Mouse (Mus musculus) lung, postnatal 36 days (tissue): Measurements from ENCODE around the gene Itga6.
"Not testable (repeated sequence)": the region's sequence is repeated elsewhere in the genome, so short reads cannot be mapped to it uniquely, and the experiment has no call there.

ENCODE experiments used
- DNase-seq: peaks from one replicate; pipeline ENCODE4 v3.0.0; 2022; ENCODE audit warnings: mixed read lengths

Gene Itga6

GRCm38 (mm10) chr2:71745610-71746374 is at the start of gene Itga6:
Itga6 (plus strand) TSS chr2:71745616.
- no peak for DNase-seq

DNA sequence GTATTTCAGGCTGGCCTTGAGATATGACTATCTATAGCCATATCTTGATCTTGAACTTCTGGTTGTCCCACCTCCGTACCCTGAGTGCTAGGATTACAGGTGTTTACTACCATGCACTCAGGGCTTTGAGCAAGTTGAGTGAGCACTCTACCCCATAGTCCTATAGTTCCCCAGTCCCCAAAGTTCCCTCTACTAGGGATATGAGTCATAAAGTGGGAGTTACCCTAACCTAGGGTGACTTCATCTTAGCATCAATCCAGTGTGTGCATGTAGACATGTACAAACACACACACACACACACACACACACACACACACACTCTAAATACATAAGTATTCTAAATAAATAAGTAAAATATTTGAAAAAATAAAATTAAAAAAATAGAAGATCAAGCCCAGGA is 48.6 kb upstream of the Itga6 start:
- DNase-seq = no peak

DNA sequence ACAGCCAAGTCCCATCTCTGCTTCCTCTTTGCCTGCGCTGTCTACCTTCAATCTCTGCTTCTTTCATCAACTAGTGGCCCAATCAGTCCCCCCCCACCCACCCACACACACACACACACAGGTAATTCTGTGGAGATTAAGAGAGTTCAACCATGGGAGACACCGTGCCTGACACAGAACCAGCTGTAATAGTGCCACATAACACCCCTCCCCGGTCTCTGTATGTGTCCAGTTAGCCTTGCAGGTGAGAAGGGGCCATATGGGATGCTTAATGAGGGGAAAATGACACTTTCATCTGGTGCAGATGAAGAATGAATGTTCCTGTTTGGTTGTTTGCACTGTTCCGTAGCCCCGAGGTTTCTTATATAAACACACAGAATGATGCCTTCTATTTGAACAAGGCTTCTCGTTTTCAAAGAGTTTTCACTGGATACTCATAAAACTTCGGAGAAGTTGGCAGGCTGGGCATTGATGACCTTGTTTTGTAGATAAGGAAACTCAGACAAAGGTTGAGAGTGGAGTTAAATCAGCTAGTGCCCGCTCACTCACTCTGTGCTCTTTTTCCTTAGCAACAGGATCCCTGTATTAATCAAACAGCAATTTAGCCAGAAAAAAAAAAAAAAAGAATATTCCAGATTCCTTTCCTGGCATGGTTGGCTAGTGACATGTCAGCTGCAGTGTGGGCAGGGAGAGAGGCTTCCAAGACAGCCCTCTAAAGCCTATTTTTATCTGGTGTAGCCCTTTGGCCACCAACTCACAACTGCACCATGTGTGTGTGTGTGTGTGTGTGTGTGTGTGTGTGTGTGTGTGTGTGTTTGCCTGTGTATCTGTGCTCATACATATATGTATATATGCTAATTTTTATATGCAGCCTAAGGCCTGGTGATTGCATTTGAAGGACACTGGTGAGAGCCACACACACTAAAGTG is 47.7 kb upstream of the Itga6 start:
- DNase-seq = no peak

- no peak for DNase-seq
These were observed 47.0 kb upstream of the Itga6 start for GRCm38 (mm10) chr2:71698366-71698765.

- DNase-seq = no peak
These were observed 46.5 kb upstream of the Itga6 start for GRCm38 (mm10) chr2:71698942-71699341.

GRCm38 (mm10) chr2:71701341-71701740 is 44.1 kb upstream of the Itga6 start:
- DNase-seq = no peak

DNA sequence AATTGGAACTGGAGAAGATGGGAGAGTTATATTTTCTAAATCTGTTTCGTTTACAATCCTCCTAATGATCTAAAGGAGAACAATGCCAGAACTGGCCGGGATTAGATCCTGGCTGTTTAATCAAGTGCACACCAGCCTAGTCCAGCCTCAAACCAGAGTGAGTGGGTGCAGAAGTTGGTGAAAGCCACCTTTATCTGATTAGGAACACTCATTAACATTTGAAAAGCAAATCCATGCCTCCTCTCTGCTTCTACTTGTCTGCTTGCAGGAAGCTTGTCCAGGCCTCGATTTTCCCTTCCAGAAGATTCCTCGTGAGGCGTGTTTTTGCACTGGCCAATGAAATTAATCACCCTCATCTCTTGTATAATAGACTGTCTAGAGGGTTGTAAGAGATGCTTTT is 41.1 kb upstream of the Itga6 start:
- DNase-seq = no peak

DNA sequence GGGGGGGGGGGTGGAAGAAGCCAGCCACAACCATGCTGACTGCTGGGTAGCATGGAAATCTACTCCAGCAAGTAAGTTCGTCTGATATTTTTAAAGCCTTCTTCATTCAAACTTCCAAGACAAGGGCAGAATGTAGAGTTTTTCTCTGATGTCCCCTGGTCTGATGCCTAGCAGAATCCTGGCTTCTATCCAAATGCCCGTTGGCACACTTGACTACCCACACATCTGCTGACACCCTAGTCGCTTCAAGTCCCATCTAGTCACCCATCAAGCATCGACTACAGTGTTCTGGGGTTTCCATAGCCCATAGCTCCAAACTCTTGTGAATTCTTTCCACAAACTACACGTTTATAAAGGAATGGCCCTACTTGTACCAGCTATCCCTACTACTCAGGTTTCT is 36.5 kb upstream of the Itga6 start:
- DNase-seq = no peak

- DNase-seq = no peak
These were observed 33.8 kb upstream of the Itga6 start for GRCm38 (mm10) chr2:71711640-71712039.

DNA sequence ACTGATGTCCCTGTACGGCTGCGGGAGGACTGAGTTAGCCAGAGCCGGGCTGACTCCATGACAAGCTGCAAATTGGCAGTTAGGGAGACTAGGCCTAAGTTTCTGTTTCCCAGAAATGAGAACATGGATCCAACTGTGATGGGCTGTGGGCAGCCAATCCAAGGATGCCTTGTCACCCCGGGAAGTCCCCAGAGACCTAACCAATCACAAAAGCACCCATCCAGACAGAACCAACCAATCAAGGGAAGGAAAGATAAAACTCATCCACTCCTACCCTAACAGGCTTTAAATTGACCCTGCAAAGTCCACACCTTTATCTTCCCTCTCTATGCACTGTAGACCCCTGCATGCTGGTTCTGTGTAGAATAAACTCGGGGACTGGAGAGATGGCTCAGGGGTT is 31.0 kb upstream of the Itga6 start:
- DNase-seq = no peak

DNA sequence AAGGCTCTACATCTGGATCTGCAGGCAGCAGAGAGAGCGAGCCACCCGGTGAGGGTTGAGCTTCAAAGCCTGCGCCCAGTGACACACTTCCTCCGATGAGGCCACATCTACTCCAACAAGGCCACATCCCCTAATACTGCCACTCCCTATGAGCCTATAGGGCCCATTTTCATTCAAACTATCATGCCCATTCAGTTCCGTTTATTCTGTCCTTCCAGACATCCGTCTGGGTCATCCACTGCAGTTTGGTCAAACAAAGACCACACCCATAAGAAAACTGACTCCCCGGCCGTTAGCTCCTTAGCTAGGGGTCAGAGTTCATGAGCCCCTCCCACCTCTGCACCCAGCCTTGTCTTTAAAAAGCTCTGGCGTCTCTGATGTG is 26.4 kb upstream of the Itga6 start:
- no peak for DNase-seq

GRCm38 (mm10) chr2:71719387-71720034 is 25.9 kb upstream of the Itga6 start:
- DNase-seq = no peak

GRCm38 (mm10) chr2:71720556-71720955 is 24.9 kb upstream of the Itga6 start:
- not testable (repeated sequence) for DNase-seq

DNA sequence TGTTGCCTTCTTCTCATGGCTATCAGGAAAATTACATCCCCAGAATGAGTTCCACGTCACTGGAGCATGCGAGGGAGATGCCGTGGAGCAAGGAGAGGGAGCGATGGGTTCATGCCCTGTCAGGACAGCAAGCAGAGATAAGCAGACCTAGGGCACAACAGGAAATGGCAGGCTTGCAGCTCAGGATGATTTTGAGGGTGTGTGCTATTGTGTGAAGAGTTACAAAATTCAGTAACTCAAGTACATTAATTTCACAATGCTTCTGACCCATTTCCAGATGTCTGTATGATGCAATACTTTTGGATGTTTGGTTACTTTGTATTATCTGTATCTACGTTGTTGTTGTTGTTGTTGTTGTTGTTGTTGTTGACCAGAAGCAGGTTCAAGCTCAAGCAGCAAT is 22.5 kb upstream of the Itga6 start:
- no peak for DNase-seq

DNA sequence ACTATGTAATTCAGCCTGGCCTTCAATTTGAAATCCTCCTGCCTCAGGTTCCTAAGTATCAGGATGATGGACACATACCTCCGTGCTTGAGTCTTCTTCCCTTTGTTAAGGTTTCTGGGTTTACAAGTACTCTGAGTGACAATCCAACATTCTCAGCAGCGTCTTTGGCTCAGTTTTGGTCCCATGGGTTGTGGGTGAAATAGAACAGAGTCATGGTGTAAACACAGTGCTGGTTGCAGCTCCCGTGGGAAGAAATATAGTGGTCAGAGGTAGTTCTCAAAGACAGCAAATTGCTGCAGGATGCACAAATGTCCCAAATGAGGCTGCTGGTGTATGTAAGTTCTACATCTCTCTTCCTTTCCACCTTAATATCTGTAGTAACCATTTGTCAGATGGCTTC is 21.8 kb upstream of the Itga6 start:
- no peak for DNase-seq

- DNase-seq = no peak
These were observed 21.4 kb upstream of the Itga6 start for GRCm38 (mm10) chr2:71724028-71724427.

GRCm38 (mm10) chr2:71725446-71725845 is 20.0 kb upstream of the Itga6 start:
- DNase-seq = no peak

DNA sequence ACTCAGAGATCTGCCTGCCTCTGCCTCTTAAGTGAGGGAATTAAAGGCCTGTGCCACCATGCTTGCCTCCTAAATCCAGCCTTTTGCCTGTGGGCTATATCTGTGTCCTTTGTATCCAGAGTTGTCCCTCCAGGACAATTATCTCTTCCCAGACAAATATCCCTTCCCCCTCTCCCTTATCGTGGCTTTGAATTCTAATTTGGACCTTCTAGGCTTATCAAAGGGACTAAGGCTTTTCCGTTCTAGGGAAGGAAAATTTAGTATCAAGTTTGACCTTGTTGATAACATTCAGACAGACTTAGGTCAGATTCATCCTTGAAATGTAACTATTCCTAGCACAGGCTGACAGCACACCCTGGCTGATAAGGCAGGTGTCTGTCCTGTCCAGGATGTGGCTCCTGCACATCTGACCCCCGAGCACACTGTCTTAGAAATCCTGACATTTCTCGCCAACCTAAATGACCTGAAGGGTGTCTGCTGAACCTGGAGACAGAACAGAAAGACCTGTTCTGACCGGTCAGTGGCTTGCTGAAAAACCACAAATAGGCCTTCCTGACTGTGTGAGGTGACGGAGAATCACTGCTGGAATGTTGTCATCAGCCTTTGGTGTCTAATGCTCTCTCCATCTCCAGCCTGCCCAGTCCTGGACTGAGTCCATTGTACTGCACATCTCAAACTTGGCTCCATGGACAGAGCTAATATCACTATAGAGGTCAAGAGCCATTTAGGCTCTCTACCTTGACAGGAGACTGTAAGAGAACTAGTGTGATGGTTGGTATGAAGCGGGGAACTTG is 18.3 kb upstream of the Itga6 start:
- DNase-seq = no peak

DNA sequence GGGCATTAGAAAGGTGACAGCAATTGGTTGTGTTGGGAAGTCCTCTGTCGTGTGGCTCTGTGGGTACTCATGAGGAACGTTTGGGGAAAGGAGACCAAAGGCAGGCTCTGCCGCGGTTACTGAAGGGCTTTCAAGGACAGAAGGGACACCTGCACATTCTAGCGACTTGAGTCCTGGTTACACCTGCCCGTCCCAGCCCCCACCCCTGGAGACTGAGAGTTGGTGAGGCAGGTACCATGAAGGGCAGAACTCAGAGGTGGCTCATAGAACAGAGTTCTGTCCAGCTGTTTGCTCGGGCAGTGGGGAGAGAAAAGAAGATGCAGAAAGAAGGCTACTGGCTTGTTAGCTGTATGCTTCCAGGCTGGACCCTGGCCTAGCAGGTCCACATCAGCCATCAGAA is 17.1 kb upstream of the Itga6 start:
- DNase-seq = no peak

DNA sequence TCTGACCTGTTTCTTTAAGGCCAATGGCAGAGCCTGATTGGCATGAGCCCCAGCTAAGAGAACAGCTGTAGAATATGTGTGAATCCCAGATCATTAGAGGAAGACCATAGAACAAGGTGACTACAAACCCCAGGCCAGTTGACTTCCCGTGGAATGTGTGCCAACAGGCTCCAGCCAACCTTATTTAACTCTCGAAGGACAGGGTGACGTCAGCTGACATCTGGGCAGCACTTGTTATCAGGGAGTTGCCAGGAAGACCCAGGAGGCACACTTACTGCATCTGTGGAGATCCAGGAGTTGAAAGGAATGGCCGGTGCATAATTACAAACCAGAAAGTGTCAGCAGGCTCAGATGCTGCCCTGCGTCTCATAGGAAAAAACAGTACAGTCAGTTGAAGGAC is 16.6 kb upstream of the Itga6 start:
- peak; percentile 30 for DNase-seq

DNA sequence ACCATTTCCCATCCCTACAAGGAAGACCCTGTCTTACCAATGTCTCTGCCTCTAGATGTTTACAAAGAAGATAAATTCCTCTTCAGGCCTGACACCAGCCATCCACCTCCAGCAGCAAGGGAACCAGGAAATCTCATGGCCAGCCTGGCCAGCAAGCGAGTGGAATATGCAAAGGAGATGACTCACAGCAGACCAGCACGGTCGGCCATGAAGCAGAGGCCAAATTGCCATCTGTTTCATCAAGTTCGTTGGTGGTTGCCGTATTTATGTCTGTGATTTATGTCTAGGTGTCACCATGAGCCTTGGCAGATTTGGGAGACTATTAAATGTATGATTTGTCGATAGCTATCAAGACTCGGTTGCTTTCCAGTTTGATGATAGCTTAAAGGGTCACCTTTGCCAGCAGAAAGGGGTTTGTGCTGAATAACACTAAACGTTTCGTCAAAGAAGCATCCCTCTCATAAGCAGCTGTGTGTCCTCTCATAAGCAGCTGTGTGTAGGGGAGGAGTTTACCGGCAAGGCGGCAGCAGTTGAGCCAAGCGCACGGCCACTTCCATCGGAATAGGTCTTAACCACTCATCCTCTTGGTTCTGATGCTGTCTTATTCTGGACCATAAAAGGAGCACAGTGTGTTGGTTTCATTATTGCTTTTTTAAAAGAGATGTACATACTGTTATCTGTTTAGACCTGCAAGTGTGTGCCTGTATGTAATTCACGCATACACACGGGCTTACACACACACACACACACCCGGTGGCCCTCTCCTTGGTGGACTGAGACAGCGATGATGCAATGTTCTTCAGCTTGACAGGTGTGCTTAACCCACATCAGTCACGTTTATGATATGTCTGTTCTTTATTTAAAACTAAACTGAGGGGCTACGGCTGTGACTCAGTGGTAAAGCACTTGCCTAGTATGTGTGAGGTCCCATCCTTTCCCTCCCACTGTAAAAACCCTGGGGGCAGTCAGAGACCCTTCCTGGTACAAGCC is 14.5 kb upstream of the Itga6 start:
- DNase-seq = no peak
